Mouse (Mus musculus): Measurements from ENCODE around the gene Gas2. TPM values are rescaled to one million over a fixed set of nuclear protein-coding genes. Genes with fewer than 3 reads are reported as not detected.

Gene Gas2
- polyA plus RNA-seq, 1 experiment from 2014 or later: 9.1 TPM

DNA sequence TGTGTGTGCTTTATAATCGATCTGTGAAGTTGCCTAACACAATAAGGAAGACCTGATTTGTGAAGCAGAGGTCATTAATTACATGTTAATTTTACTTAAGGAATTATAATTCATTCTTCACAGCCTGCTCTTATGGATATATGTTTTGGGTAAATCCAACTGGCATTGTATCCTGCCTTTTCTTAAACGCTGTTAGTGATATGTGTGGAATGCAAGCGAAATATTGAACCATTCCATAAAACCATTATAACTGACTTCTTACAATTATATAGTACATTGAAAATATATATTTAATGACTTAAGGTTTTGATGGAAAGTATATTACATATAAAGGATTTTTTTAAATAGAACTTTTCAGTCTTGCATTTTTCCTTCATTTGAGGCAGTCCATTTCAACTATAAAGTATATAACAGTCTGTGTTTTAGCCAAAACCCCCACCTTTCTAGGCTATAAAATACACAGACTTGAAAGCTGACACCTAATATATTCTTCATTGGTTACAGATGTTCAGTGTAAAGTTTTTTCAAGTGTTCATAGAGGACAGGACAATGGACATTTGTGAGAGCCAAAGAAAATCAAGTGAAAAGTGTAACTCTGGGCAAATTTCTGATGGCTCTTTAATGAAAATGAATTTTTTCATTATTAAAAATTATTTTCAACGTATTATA is 32.5 kb downstream of the Gas2 start:
- ATAC-seq (replicated peaks; ENCODE audit: extremely low read depth, insufficient read depth, low FRiP score): no peak
- H3K27ac ChIP-seq (ENCODE audit: low read length): no peak overlapping the region
- no peaks in the 10 kb centered on the region for H3K4me1 ChIP-seq (ENCODE audit: control insufficient read depth, insufficient read depth, low read length)
- H3K36me3 ChIP-seq (ENCODE audit: control insufficient read depth, insufficient read depth): no peaks in the 10 kb centered on the region
- no peaks in the 10 kb centered on the region for H3K9me3 ChIP-seq (replicated peaks; ENCODE audit: control insufficient read depth, low read length)
- no peaks in the 10 kb centered on the region for H3K27me3 ChIP-seq (ENCODE audit: control insufficient read depth, insufficient read depth, low read length)
- no peak overlapping the region for H3K4me2 ChIP-seq (ENCODE audit: low read depth, low read length)
- no peak overlapping the region for H3K4me3 ChIP-seq (ENCODE audit: low read length)
- H3K9ac ChIP-seq (ENCODE audit: low read length): no peak overlapping the region
- WGBS: 70% methylated on average over 4 of the region's 4 CpGs

DNA sequence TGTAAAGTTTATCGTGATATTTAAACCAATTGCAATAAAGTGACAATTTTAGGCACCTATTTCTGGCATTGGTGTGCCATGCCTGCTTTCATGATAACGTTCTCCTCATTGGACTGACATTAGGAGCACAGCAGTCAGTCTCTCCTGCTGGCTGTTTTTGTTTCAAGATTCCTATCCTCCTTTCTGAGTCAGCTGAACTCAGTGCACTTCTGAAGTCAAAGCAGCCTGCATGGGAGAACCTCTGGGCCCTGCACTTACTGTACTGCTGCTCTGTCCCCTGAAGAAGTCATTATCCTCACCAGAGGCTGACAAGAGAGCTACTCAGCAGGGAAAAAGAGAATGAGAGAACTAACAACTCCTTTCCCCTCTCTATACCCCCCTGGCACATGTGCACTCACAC is 33.1 kb downstream of the Gas2 start:
- Histone ChIP-seq H3K4me1 (ENCODE audit: control insufficient read depth, insufficient read depth, low read length) (no peaks in the 10 kb centered on the region), H3K4me3 (ENCODE audit: low read length) (no peak overlapping the region), H3K9ac (ENCODE audit: low read length) (no peak overlapping the region), H3K9me3 (replicated peaks; ENCODE audit: control insufficient read depth, low read length) (no peaks in the 10 kb centered on the region), H3K4me2 (ENCODE audit: low read depth, low read length) (no peak overlapping the region), H3K27ac (ENCODE audit: low read length) (no peak overlapping the region), H3K27me3 (ENCODE audit: control insufficient read depth, insufficient read depth, low read length) (no peaks in the 10 kb centered on the region), H3K36me3 (ENCODE audit: control insufficient read depth, insufficient read depth) (no peaks in the 10 kb centered on the region)
- 55% methylated on average over 2 of the region's 2 CpGs for WGBS
- no peak for ATAC-seq (replicated peaks; ENCODE audit: extremely low read depth, insufficient read depth, low FRiP score)

- 74% methylated on average over 6 of the region's 6 CpGs for WGBS
- no peak for ATAC-seq (replicated peaks; ENCODE audit: extremely low read depth, insufficient read depth, low FRiP score)
Observed at GRCm38 (mm10) chr7:51899066-51899465, 37.3 kb downstream of the Gas2 start.

DNA sequence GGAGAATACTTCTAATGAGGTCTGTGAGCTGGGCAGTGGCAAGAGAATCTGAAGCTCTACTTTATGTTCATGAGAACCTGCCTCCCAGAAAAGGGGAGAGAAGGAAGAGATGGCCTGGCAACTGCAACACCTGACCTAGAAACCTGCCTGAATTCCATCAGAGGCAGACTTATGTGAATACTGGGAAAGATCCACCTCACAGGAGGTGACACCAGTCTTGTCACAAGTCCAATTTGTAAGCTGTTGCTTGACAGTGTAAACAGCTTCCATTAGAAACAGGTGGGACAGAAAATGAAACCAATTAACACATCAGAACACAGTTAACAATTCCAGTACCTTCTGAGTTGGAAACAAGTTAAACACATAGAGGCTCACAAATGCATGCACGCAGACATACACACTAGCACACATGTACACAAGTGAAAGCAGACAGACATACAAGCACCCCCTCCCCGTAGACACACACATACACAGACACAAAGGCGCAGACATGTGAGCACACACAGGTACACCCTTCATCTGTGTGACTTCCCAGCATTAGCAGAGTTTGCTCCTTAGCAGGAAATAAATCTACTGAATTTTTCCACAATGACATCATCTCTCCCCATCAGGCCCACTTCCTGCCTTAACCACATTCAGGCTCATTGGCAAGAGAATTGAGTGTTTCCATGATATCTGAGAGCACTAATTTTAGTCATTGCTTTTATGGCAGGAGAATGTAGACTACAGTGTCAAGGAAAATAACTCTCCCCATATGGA is 51.7 kb downstream of the Gas2 start:
- no peaks in the 10 kb centered on the region for H3K27me3 ChIP-seq (ENCODE audit: control insufficient read depth, insufficient read depth, low read length)
- H3K36me3 ChIP-seq (ENCODE audit: control insufficient read depth, insufficient read depth): no peaks in the 10 kb centered on the region
- H3K4me2 ChIP-seq (ENCODE audit: low read depth, low read length): no peak overlapping the region
- no peaks in the 10 kb centered on the region for H3K9me3 ChIP-seq (replicated peaks; ENCODE audit: control insufficient read depth, low read length)
- H3K9ac ChIP-seq (ENCODE audit: low read length): no peak overlapping the region
- H3K27ac ChIP-seq (ENCODE audit: low read length): peak overlapping the region; percentile 65
- WGBS: 74% methylated on average over 3 of the region's 3 CpGs
- peaks cover 6% of the 10 kb centered on the region for H3K4me1 ChIP-seq (ENCODE audit: control insufficient read depth, insufficient read depth, low read length)
- peak; percentile 91 for ATAC-seq (replicated peaks; ENCODE audit: extremely low read depth, insufficient read depth, low FRiP score)
- H3K4me3 ChIP-seq (ENCODE audit: low read length): no peak overlapping the region

More at GRCm38 (mm10) chr7:51899066-51899465, 37.3 kb downstream of the Gas2 start:
- Histone ChIP-seq H3K4me3 (ENCODE audit: low read length) (no peak overlapping the region), H3K9ac (ENCODE audit: low read length) (no peak overlapping the region), H3K36me3 (ENCODE audit: control insufficient read depth, insufficient read depth) (no peaks in the 10 kb centered on the region), H3K4me2 (ENCODE audit: low read depth, low read length) (no peak overlapping the region), H3K4me1 (ENCODE audit: control insufficient read depth, insufficient read depth, low read length) (no peaks in the 10 kb centered on the region), H3K9me3 (replicated peaks; ENCODE audit: control insufficient read depth, low read length) (no peaks in the 10 kb centered on the region), H3K27ac (ENCODE audit: low read length) (no peak overlapping the region), H3K27me3 (ENCODE audit: control insufficient read depth, insufficient read depth, low read length) (no peaks in the 10 kb centered on the region)

- no peaks in the 10 kb centered on the region for H3K36me3 ChIP-seq (ENCODE audit: control insufficient read depth, insufficient read depth)
- no peak overlapping the region for H3K9ac ChIP-seq (ENCODE audit: low read length)
- no peaks in the 10 kb centered on the region for H3K9me3 ChIP-seq (replicated peaks; ENCODE audit: control insufficient read depth, low read length)
- H3K27ac ChIP-seq (ENCODE audit: low read length): peak overlapping the region; percentile 77
- H3K4me2 ChIP-seq (ENCODE audit: low read depth, low read length): no peak overlapping the region
- 48% methylated on average over 2 of the region's 2 CpGs for WGBS
- ATAC-seq (replicated peaks; ENCODE audit: extremely low read depth, insufficient read depth, low FRiP score): peak; percentile 59
- H3K27me3 ChIP-seq (ENCODE audit: control insufficient read depth, insufficient read depth, low read length): no peaks in the 10 kb centered on the region
- H3K4me3 ChIP-seq (ENCODE audit: low read length): no peak overlapping the region
- H3K4me1 ChIP-seq (ENCODE audit: control insufficient read depth, insufficient read depth, low read length): peaks cover 6% of the 10 kb centered on the region
Observed at GRCm38 (mm10) chr7:51914132-51914531, 52.3 kb downstream of the Gas2 start.

GRCm38 (mm10) chr7:51928761-51929519 is 67.1 kb downstream of the Gas2 start:
- Histone ChIP-seq H3K36me3 (ENCODE audit: control insufficient read depth, insufficient read depth) (no peaks in the 10 kb centered on the region), H3K4me2 (ENCODE audit: low read depth, low read length) (no peak overlapping the region), H3K27me3 (ENCODE audit: control insufficient read depth, insufficient read depth, low read length) (no peaks in the 10 kb centered on the region), H3K4me1 (ENCODE audit: control insufficient read depth, insufficient read depth, low read length) (no peaks in the 10 kb centered on the region), H3K4me3 (ENCODE audit: low read length) (no peak overlapping the region), H3K9ac (ENCODE audit: low read length) (no peak overlapping the region), H3K9me3 (replicated peaks; ENCODE audit: control insufficient read depth, low read length) (no peaks in the 10 kb centered on the region), H3K27ac (ENCODE audit: low read length) (no peak overlapping the region)
- no peak for ATAC-seq (replicated peaks; ENCODE audit: extremely low read depth, insufficient read depth, low FRiP score)
- 65% methylated on average over 10 of the region's 10 CpGs for WGBS

GRCm38 (mm10) chr7:51931217-51931616 is 69.4 kb downstream of the Gas2 start:
- no peaks in the 10 kb centered on the region for H3K9me3 ChIP-seq (replicated peaks; ENCODE audit: control insufficient read depth, low read length)
- no peak overlapping the region for H3K9ac ChIP-seq (ENCODE audit: low read length)
- no peak for ATAC-seq (replicated peaks; ENCODE audit: extremely low read depth, insufficient read depth, low FRiP score)
- no peaks in the 10 kb centered on the region for H3K27me3 ChIP-seq (ENCODE audit: control insufficient read depth, insufficient read depth, low read length)
- WGBS: 83% methylated on average over 4 of the region's 4 CpGs
- no peaks in the 10 kb centered on the region for H3K4me1 ChIP-seq (ENCODE audit: control insufficient read depth, insufficient read depth, low read length)
- no peak overlapping the region for H3K4me3 ChIP-seq (ENCODE audit: low read length)
- no peak overlapping the region for H3K4me2 ChIP-seq (ENCODE audit: low read depth, low read length)
- no peaks in the 10 kb centered on the region for H3K36me3 ChIP-seq (ENCODE audit: control insufficient read depth, insufficient read depth)
- no peak overlapping the region for H3K27ac ChIP-seq (ENCODE audit: low read length)

DNA sequence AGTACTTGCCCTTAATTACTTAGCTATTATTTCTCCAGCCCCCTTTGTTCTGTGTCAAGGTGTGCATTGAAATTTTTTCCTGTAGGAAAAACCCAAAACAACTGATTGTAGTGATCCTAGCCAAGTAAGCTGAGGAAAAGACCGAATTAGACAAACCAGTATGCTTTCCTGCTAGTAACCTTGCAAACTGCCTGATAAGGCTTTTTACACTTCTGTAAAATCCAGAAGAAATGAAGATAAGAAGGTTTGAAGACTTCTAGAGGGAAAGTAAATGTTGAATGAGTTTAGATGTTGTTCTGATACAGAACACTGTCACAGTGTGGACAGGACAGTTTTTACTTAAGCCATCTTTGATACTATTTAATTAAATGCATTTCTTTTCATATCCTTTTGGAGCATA is 75.5 kb downstream of the Gas2 start:
- H3K9me3 ChIP-seq (replicated peaks; ENCODE audit: control insufficient read depth, low read length): no peaks in the 10 kb centered on the region
- H3K4me2 ChIP-seq (ENCODE audit: low read depth, low read length): no peak overlapping the region
- H3K27ac ChIP-seq (ENCODE audit: low read length): no peak overlapping the region
- H3K36me3 ChIP-seq (ENCODE audit: control insufficient read depth, insufficient read depth): no peaks in the 10 kb centered on the region
- H3K4me3 ChIP-seq (ENCODE audit: low read length): no peak overlapping the region
- ATAC-seq (replicated peaks; ENCODE audit: extremely low read depth, insufficient read depth, low FRiP score): no peak
- no peaks in the 10 kb centered on the region for H3K4me1 ChIP-seq (ENCODE audit: control insufficient read depth, insufficient read depth, low read length)
- H3K9ac ChIP-seq (ENCODE audit: low read length): no peak overlapping the region
- 78% methylated on average over 1 of the region's 1 CpGs for WGBS
- no peaks in the 10 kb centered on the region for H3K27me3 ChIP-seq (ENCODE audit: control insufficient read depth, insufficient read depth, low read length)

GRCm38 (mm10) chr7:51940461-51940860 is 78.6 kb downstream of the Gas2 start:
- no peak overlapping the region for H3K27ac ChIP-seq (ENCODE audit: low read length)
- no peaks in the 10 kb centered on the region for H3K27me3 ChIP-seq (ENCODE audit: control insufficient read depth, insufficient read depth, low read length)
- H3K9me3 ChIP-seq (replicated peaks; ENCODE audit: control insufficient read depth, low read length): no peaks in the 10 kb centered on the region
- no peak overlapping the region for H3K4me2 ChIP-seq (ENCODE audit: low read depth, low read length)
- WGBS: 89% methylated on average over 2 of the region's 2 CpGs
- H3K4me3 ChIP-seq (ENCODE audit: low read length): no peak overlapping the region
- no peaks in the 10 kb centered on the region for H3K4me1 ChIP-seq (ENCODE audit: control insufficient read depth, insufficient read depth, low read length)
- H3K36me3 ChIP-seq (ENCODE audit: control insufficient read depth, insufficient read depth): no peaks in the 10 kb centered on the region
- no peak for ATAC-seq (replicated peaks; ENCODE audit: extremely low read depth, insufficient read depth, low FRiP score)
- no peak overlapping the region for H3K9ac ChIP-seq (ENCODE audit: low read length)

Data from heart, embryonic 16.5 days (tissue).